Mouse (Mus musculus) embryo, embryonic 11 days (tissue): ENCODE measurements around the gene Slc25a21.
"Not testable (repeated sequence)": the region's sequence is repeated elsewhere in the genome, so short reads cannot be mapped to it uniquely, and the experiment has no call there.

Experiments used
- DNase-seq: peaks from one replicate; pipeline ENCODE4 v3.0.0-alpha.2; 2015

The Slc25a21 gene

DNA sequence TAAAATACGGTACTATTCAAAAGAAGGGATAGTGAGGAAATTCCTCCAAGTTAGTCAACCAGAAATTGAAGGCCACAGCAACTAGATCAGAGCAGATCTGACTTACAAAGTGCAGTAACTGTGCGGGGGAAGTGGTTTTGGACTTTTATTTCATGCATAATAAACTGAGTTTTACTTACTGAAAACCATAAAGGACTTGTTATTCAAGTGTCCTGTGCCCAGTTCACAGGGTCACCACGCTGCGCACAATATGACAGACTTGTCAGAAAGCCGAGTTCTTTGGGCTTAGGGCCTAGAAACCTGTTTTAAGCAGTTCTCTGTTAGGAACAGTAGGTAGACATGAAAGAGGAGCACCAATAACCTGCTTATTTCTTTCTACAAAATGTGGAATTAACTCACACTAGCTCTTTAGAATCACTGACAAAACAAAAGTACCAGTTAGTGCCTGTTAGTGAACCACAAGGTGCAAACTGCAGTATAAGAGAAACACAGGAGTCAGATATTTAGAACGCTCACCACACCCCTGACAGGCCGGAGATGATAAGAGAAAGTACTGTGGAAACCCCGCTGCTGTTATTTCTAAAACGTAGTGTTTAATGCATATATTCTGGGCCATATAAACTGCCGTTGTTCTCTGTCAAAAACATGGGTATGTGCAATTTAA, at the start of gene Slc25a21:
Slc25a21 (minus strand) TSS at position 110 of the 664 bp plus-strand sequence.
- no peak for DNase-seq

GRCm38 (mm10) chr12:57243671-57244495, 46.6 kb upstream of the Slc25a21 start:
- DNase-seq: no peak

- no peak for DNase-seq
Observed at GRCm38 (mm10) chr12:57233386-57233785, 36.1 kb upstream of the Slc25a21 start.

GRCm38 (mm10) chr12:57231085-57231875, 34.0 kb upstream of the Slc25a21 start:
- peak; percentile 45 for DNase-seq

DNA sequence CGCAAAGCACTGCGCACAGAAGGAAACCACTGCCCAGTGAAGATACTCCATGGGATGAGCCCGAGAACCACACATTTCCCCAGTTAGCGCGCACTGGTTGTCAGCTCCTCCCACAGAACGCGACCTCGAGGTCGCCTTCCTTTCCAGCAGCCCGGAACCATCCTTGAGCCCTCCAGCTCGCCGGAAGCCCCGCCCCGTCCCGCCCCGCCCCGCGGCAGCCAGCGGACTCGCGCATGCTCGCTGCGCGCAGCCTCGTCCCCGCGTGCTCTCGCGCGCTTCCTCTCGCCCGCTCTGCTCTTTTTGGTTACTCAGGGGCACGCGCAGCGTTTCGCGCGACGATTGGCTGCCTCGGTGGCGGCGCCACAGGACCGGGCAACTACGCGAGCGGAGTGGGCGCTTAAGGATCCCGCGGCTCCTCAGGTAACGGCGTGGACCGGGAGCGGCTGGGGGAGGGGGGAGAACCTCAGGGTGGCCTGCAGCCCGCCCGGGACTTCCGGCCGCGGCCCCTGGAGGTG, 33.0 kb upstream of the Slc25a21 start, which contains the start of the genes Prps1l3 and Mipol1:
Prps1l3 (plus strand) TSS at position 221 of the 515 bp plus-strand sequence.
Mipol1 (plus strand) TSS at position 236 of the 515 bp plus-strand sequence.
- peak; percentile 96 for DNase-seq

DNA sequence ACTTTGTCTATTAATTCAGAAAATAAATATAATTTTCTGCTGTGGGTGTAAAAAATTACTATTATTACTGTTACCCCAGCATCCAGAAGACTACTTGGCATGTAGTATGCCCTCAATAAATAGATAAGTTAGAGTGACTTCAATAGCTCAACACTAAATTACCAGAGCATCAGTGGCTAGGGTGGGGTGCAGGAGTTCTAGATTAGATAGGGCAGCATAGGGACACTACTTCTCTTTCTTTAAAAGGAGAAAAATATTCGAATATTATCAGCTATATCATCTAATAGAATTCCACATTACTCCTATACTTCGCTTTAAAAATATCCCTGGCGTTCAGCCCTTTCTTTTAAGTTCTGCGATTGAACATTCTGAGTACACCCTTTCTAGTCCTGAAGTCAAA, 32.4 kb upstream of the Slc25a21 start:
- DNase-seq: no peak

DNA sequence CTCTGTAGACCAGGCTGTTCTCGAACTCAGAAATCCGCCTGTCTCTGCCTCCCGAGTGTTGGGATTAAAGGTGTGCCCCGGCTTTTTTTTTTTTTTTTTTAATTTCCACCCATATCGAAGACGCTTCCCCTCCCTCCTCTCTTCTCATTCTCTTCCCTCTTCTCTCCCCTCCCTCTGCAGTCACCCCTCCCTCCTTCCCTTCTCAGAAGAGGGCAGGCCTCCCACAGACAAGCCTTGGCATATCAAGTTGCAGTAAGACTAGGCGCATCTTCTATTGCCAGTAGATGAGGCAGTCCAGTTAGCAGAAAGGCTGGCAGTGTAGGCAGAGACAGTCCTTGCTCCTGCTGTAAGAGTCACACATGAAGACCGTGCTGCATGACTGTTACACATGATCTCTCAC, 30.5 kb upstream of the Slc25a21 start:
- no peak for DNase-seq

DNA sequence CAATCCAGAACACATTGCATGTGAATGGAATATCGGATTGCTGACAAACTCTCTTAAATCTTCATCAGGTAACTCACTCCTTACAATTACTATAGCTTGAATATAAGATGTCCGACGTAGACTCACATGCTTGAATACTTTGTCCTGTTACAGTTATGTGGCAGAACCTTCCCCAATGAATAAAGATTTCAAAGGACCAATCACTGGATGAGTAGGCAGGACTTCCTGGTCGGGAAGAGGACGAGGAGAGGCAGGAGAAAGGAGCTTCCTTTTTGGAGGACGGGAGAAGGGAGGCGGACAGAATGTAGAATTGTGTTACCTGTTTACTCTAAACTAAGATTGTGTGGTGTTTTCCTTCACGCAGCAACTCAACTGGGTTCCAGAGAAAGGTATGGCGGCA, 29.1 kb upstream of the Slc25a21 start:
- DNase-seq: no peak

GRCm38 (mm10) chr12:57212463-57212862, 15.2 kb upstream of the Slc25a21 start:
- DNase-seq: not testable (repeated sequence)

DNA sequence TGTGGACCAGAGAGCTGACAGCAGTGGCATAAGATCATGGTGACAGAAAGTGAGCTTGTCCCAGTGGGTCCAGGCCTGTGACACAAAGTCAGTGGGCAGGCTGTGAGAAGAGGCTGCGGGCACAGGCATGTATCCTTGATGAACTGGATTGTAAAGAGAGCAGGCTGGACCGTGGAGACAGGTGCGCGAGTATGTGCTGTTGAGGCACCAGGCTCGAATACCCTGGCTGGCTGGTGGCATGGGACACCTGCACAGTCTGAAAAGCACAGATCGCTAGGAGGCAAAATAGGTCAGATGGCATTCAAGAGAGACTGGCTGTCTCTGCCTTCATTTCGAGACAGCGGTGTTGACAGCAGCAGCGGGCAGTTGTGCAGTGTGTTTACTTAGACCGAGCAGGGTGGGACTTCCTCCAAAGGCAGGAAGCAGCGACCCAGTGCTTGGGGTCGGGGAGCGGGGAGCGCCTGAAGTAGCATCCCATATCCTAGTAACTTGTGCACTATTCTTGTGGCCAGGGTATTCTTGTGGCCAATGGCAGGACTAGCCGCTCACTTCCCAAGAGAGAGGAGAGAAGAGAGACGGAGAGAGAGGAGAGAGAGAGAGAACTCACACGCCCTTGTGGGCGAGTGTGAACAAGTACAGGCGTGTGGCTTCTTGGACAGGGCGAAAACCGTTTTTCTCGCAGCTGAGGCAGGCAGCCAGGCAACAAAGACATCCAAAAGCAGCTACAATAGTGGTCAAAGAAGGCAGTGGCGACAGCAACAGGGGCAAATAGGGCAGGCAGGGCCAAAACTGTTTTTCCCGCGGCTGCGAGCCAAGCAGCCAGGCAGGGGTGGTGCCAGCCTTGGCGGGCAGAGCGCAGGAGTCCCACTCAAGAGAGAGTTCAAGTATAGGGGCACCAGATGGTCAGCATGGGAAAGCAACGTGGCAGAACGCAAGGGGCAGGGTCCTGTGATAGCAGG, 14.4 kb upstream of the Slc25a21 start:
- DNase-seq: peak; percentile 69

GRCm38 (mm10) chr12:57204276-57204851, 7.1 kb upstream of the Slc25a21 start:
- DNase-seq: no peak

GRCm38 (mm10) chr12:57201901-57202300, 4.6 kb upstream of the Slc25a21 start:
- DNase-seq: no peak

GRCm38 (mm10) chr12:57199427-57199826, 2.2 kb upstream of the Slc25a21 start:
- no peak for DNase-seq

- DNase-seq: no peak
Observed at GRCm38 (mm10) chr12:57198269-57198668, 997 bp upstream of the Slc25a21 start.

DNA sequence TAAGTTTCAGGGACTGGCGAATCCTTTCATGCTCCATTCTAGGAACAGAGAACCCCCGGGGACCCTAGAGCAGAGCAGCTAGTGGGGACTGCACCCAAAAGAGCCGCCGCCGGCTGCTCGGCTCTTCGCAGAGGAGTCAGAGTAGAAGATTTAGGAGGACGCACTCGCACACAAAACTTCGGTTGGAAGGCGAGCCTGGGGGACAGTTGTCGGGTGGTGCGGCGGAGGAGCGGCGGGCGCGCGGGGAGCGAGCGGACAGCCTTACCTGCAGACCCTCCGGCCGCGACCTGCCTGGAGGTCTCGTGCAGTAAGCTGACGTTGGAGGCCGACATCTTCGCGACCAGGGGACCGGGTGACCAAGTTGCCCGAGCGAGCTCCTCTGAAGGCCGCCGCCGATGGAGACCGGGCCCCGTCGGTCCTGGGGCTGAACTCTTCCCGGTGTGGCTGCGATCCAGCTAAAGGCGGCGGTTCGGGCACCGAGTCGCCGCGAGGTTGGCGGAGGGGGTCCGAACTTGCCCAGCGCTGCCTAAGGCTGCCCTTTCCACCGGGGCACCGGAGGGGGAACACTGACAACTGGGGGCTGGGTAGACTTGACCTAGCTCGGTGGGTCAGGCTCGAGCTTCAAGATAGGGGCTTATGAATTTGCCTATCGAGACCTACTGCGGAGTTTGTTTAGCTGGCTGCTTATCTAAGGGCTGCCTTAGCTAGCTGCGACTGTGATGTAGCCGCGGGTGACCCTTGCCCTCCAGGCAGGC, 487 bp downstream of the Slc25a21 start:
- DNase-seq: peak; percentile 71

GRCm38 (mm10) chr12:57196286-57196607, 1.0 kb downstream of the Slc25a21 start:
- no peak for DNase-seq

DNA sequence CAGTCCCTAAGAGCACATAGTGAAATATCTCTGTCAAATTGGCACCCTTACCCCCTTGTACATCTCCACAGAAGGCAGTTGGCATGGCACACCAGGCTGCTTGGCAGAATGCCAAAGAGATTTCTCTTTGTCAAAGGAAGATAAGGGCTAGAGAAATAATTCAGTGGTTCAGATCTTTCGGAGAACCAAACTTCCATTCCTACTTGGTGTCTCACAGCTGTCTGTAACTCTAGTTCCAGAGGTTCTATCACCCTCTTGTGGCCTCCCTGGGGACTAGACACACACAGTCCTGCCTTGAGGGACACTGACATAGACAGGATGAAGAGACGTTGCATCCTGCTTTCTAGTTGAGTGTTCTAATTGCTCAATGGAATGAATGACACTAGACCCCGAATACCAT, 2.7 kb downstream of the Slc25a21 start:
- DNase-seq: peak; percentile 47

DNA sequence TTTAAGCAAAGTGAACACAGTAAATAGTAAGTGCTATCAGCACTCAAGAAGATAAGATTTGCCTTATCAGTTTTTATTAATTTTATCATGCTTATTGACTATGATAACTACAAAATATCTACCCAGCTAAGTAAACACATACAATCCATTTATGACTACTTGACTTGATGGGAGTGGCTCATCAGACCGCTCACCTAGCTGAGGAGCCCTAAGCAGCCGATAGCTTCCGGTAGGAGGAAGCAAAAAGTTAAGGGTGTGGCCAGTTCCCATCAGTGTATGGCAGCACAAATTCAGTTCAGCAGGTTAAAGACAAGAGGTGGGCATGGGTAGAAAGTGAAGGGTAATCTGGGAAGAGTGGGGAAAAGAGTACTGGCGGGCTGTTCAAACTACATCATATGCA, 10.2 kb downstream of the Slc25a21 start:
- DNase-seq: no peak

DNA sequence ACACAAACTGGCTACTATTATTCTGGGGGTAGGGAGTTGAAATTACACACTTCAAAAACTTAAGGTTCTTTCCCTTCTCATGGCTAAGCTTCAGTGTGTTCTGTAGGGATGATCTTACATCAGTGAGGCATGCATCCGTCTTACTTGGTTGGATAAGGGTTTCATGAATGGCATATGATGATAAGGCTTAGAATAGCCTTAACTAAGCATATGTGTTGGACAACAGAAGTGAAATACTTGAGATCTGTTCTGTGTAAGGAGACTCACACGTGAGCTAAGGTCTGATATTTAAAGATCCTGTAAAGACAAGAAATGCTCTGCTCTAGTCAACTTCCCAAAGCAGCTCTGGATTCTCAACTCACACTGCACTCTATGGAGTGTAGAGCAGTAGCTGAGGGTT, 11.1 kb downstream of the Slc25a21 start:
- no peak for DNase-seq

GRCm38 (mm10) chr12:57185475-57185874, 11.8 kb downstream of the Slc25a21 start:
- DNase-seq: peak; percentile 64
